9 mouse cellular contexts compared by ENCODE assay signal in the genomic region with DNA sequence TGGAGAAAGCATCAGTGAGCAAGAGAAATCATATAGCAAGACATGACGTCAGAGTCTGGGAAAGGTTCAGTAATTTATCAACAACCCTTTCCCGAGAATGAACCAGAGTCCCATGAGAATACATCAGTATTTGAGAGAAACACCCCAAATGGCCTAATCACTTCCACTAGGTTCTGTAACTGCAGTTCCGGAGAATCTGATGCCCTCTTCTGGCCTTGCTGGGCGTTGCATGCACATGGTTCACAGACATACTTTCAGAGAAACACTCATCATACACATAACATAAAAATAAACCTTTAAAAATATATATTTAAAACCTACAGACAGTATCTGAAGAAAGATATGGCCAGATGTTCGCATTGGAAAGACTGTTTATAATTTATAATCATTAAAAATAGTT. TPM values are rescaled to one million over a fixed set of nuclear protein-coding genes. Genes with fewer than 3 reads are reported as not detected.
DNase-seq lines count a peak whose midpoint lies in the region; ATAC-seq and TF ChIP-seq lines count a peak whose summit lies in the region.
"Had no signal": no experiment of that assay in that cellular context is flagged by ENCODE, and none has a peak within 500 bp of the region (broad histone marks: within the 10 kb centered on the region; RNA-seq: fewer than 3 reads in every experiment).

No protein-coding gene starts in this region.

- ATAC-seq in embryonic facial prominence, embryonic 11.5 days (replicated peaks; ENCODE audit: insufficient number of reproducible peaks, low FRiP score, low TSS enrichment, low read depth) = no peak
- no peak for ATAC-seq in lung, embryonic 14.5 days (ENCODE audit: insufficient read depth)
- no peak for ATAC-seq in hindbrain, embryonic 14.5 days (ENCODE audit: low FRiP score)

- H3K27ac ChIP-seq in embryonic facial prominence, embryonic 11.5 days (replicated peaks; ENCODE audit: low read depth, low read length) = no peak overlapping the region
- no peak overlapping the region for H3K27ac ChIP-seq in embryonic facial prominence, embryonic 10.5 days (replicated peaks)
- no peak overlapping the region for H3K27ac ChIP-seq in lung, embryonic 14.5 days (ENCODE audit: low read depth)
- H3K27ac ChIP-seq in hindbrain, embryonic 14.5 days = no peak overlapping the region
- H3K27ac ChIP-seq: neural tube, embryonic 12.5 days had no signal

- no peak overlapping the region for H3K4me3 ChIP-seq in embryonic facial prominence, embryonic 11.5 days (ENCODE audit: low read depth, low read length)
- H3K4me3 ChIP-seq in embryonic facial prominence, embryonic 10.5 days = no peak overlapping the region
- H3K4me3 ChIP-seq in lung, embryonic 14.5 days (ENCODE audit: low read depth, low read length) = no peak overlapping the region
- no peak overlapping the region for H3K4me3 ChIP-seq in hindbrain, embryonic 14.5 days (replicated peaks; ENCODE audit: low read length)
- H3K4me3 ChIP-seq: neural tube, embryonic 12.5 days had no signal

- no peak overlapping the region for H3K9ac ChIP-seq in embryonic facial prominence, embryonic 11.5 days (replicated peaks; ENCODE audit: low read length)
- no peak overlapping the region for H3K9ac ChIP-seq in lung, embryonic 14.5 days
- H3K9ac ChIP-seq in hindbrain, embryonic 14.5 days = no peak overlapping the region
- H3K9ac ChIP-seq: neural tube, embryonic 12.5 days had no signal

- peaks cover 22% of the 10 kb centered on the region for H3K27me3 ChIP-seq in embryonic facial prominence, embryonic 11.5 days (ENCODE audit: control insufficient read depth, insufficient read depth, low read length)
- H3K27me3 ChIP-seq in embryonic facial prominence, embryonic 10.5 days (replicated peaks; ENCODE audit: low read depth, poor library complexity, severe bottlenecking) = peaks cover 40% of the 10 kb centered on the region
- peaks cover 22% of the 10 kb centered on the region for H3K27me3 ChIP-seq in lung, embryonic 14.5 days (ENCODE audit: insufficient read depth, low read length)
- H3K27me3 ChIP-seq in hindbrain, embryonic 14.5 days (ENCODE audit: control insufficient read depth, insufficient read depth, low read length) = peaks cover 19% of the 10 kb centered on the region

- DNase-seq in embryonic facial prominence, embryonic 11.5 days (ENCODE audit: low spot score) = peak; percentile 14
- no peak for DNase-seq in embryonic facial prominence, embryonic 10.5 days (ENCODE audit: low spot score)
- peak; percentile 51 for DNase-seq in lung, embryonic 14.5 days
- no peak for DNase-seq in lung, postnatal 25 days (ENCODE audit: low spot score)
- DNase-seq in R1 (ENCODE audit: low read depth, low spot score) = peak; percentile 51
- DNase-seq in lung, postnatal 36 days = peak; percentile 53
- DNase-seq in gastrocnemius, adult 18-20 months (ENCODE audit: low spot score) = no peak
- no peak for DNase-seq in hindbrain, embryonic 14.5 days (ENCODE audit: low spot score)

- H3K4me1 ChIP-seq in embryonic facial prominence, embryonic 11.5 days (ENCODE audit: control insufficient read depth, insufficient read depth, low read length) = no peaks in the 10 kb centered on the region
- H3K4me1 ChIP-seq in embryonic facial prominence, embryonic 10.5 days = peaks cover 8% of the 10 kb centered on the region
- H3K4me1 ChIP-seq in lung, embryonic 14.5 days (ENCODE audit: insufficient read depth) = no peaks in the 10 kb centered on the region
- no peaks in the 10 kb centered on the region for H3K4me1 ChIP-seq in hindbrain, embryonic 14.5 days (replicated peaks; ENCODE audit: control insufficient read depth, insufficient read depth, low read length)

- H3K4me2 ChIP-seq in embryonic facial prominence, embryonic 11.5 days (ENCODE audit: low read depth, low read length) = no peak overlapping the region
- no peak overlapping the region for H3K4me2 ChIP-seq in lung, embryonic 14.5 days
- H3K4me2 ChIP-seq in hindbrain, embryonic 14.5 days (replicated peaks) = no peak overlapping the region
- H3K4me2 ChIP-seq: neural tube, embryonic 12.5 days had no signal

- no peaks in the 10 kb centered on the region for H3K36me3 ChIP-seq in embryonic facial prominence, embryonic 11.5 days (replicated peaks; ENCODE audit: control insufficient read depth, insufficient read depth, low read depth, low read length)
- H3K36me3 ChIP-seq in embryonic facial prominence, embryonic 10.5 days (replicated peaks) = no peaks in the 10 kb centered on the region
- H3K36me3 ChIP-seq in lung, embryonic 14.5 days (ENCODE audit: insufficient read depth) = no peaks in the 10 kb centered on the region
- H3K36me3 ChIP-seq in hindbrain, embryonic 14.5 days (replicated peaks; ENCODE audit: control insufficient read depth, insufficient read depth) = no peaks in the 10 kb centered on the region
- H3K36me3 ChIP-seq: neural tube, embryonic 12.5 days had no signal

- peak; percentile 56 for TF ChIP-seq CTCF in lung, embryonic 14.5 days (IDR thresholded peaks at IDR 0.05; ENCODE audit: low read depth)

- no peaks in the 10 kb centered on the region for H3K9me3 ChIP-seq in embryonic facial prominence, embryonic 11.5 days (replicated peaks; ENCODE audit: control insufficient read depth, low read length)
- no peaks in the 10 kb centered on the region for H3K9me3 ChIP-seq in embryonic facial prominence, embryonic 10.5 days
- H3K9me3 ChIP-seq in lung, embryonic 14.5 days (ENCODE audit: low read depth, low read length) = no peaks in the 10 kb centered on the region
- H3K9me3 ChIP-seq in hindbrain, embryonic 14.5 days (ENCODE audit: control insufficient read depth, low read length) = no peaks in the 10 kb centered on the region
- H3K9me3 ChIP-seq: neural tube, embryonic 12.5 days had no signal

- 56% methylated on average over 5 of the region's 5 CpGs for WGBS in embryonic facial prominence, embryonic 11.5 days
- WGBS in embryonic facial prominence, embryonic 10.5 days = 54% methylated on average over 5 of the region's 5 CpGs
- 43% methylated on average over 5 of the region's 5 CpGs for WGBS in lung, embryonic 14.5 days
- 57% methylated on average over 5 of the region's 5 CpGs for WGBS in hindbrain, embryonic 14.5 days

RNA-seq across cellular contexts. Expression of a gene that starts 3.9 kb away (rescaled TPM):
- polyA plus RNA-seq in embryonic facial prominence, embryonic 11.5 days (2014; fragmentation: Nextera tagmentation; extraction: Ambion mirVana) = 0.24 and 0.31 TPM in 2 replicates
- 0.06 and 0.13 TPM in 2 replicates for polyA plus RNA-seq in embryonic facial prominence, embryonic 10.5 days (2016; fragmentation: Nextera tagmentation; extraction: Ambion mirVana)
- polyA plus RNA-seq in lung, embryonic 14.5 days (2014; fragmentation: Nextera tagmentation; extraction: Ambion mirVana) = 1.0 and 1.1 TPM in 2 replicates
- total RNA-seq in gastrocnemius, adult 18-20 months (2021) = under 1 TPM; 0.09 to 0.26 TPM
- 1.5 and 2.3 TPM in 2 replicates for polyA plus RNA-seq in hindbrain, embryonic 14.5 days (2014; fragmentation: Nextera tagmentation; extraction: Ambion mirVana)

Comparison
In these comparisons a context has a peak if more than half of its experiments do, and no peak if none do; other contexts are left out.
1. DNase-seq: peak in embryonic facial prominence, embryonic 11.5 days (single experiment), lung, embryonic 14.5 days (single experiment), R1 (single experiment) and lung, postnatal 36 days (single experiment); none in embryonic facial prominence, embryonic 10.5 days (single experiment), lung, postnatal 25 days (single experiment), gastrocnemius, adult 18-20 months (single experiment) and hindbrain, embryonic 14.5 days (single experiment).